Mouse (Mus musculus): Measurements from ENCODE around the gene Vangl2. TPM values are rescaled to one million over a fixed set of nuclear protein-coding genes. Genes with fewer than 3 reads are reported as not detected.

Vangl2 gene
- total RNA-seq, 1 experiment from 2014 or later = 2.0 TPM

- ATAC-seq (ENCODE audit: extremely low read depth, insufficient number of reproducible peaks, low FRiP score, poor library complexity, severe bottlenecking) = peak; percentile 43; the same call in 1 of the 2 replicates
Observed at GRCm38 (mm10) chr1:172012030-172012429, 16.2 kb downstream of the Vangl2 start.

DNA sequence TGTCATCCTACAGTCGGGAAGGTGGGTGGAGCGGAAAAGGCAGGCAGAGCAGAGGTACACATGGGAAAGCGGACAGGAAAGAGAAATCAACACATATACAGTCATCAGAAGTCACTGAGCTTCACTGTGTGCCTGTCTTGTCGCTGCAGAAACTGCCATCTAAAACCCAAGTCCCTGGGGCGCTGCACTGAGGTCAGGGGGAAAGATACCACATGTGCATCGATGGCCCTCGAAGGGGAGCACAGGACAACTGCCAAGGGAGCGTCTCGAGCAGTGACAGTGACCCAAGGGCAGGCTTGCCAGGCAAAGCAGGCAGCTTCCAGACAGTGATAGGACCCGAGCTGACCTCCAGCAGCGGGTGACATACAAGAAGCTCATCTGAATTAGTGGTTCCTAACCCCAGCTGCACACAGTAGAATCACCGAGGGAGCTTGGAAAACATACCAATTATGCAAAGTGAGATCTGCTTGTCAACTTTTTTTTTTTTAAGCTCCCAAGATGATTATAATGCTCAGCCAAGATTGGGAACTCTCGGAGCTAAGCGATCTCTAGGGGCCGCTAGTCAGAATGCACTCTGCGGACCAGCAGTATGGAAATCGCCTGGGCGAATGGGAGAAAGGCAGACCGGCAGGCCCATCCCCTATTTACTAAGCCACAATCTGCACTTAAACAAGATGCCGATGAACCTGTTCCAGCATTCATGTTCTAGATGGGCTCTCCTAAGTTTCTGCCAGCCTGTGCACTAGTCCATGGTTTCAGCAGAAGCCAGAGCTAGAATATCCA lies 18.0 kb downstream of the Vangl2 start:
- no peak for ATAC-seq (ENCODE audit: extremely low read depth, insufficient number of reproducible peaks, low FRiP score, poor library complexity, severe bottlenecking)

GRCm38 (mm10) chr1:172009406-172009805 lies 18.8 kb downstream of the Vangl2 start:
- ATAC-seq (ENCODE audit: extremely low read depth, insufficient number of reproducible peaks, low FRiP score, poor library complexity, severe bottlenecking) = no peak

GRCm38 (mm10) chr1:172008351-172008750 lies 19.9 kb downstream of the Vangl2 start:
- ATAC-seq (ENCODE audit: extremely low read depth, insufficient number of reproducible peaks, low FRiP score, poor library complexity, severe bottlenecking) = no peak

- no peak for ATAC-seq (ENCODE audit: extremely low read depth, insufficient number of reproducible peaks, low FRiP score, poor library complexity, severe bottlenecking)
Observed at GRCm38 (mm10) chr1:172007761-172008160, 20.5 kb downstream of the Vangl2 start.

- no peak for ATAC-seq (ENCODE audit: extremely low read depth, insufficient number of reproducible peaks, low FRiP score, poor library complexity, severe bottlenecking)
Observed at GRCm38 (mm10) chr1:172001665-172002064, 26.6 kb downstream of the Vangl2 start.

DNA sequence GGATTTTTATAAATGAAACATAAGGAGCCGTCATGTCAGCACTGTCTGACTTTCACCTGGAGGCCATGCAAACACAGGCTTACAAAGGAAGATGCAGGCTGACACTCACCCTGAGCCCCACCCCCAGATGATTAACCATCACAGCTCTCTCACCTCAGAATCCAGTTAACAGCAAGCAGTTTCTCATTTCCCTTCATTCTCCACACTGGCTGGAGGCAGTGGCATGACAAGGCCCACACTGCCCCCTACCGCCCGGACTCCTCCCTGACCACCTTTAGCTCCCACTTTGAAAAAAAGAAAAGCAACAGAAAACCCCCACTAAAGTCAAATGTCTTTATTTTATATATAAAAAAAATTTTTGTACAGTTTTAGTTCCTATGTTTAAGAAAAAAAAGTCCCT lies 27.6 kb downstream of the Vangl2 start:
- ATAC-seq (ENCODE audit: extremely low read depth, insufficient number of reproducible peaks, low FRiP score, poor library complexity, severe bottlenecking) = peak; percentile 95

GRCm38 (mm10) chr1:171998820-171999597 lies 29.2 kb downstream of the Vangl2 start:
- ATAC-seq (ENCODE audit: extremely low read depth, insufficient number of reproducible peaks, low FRiP score, poor library complexity, severe bottlenecking) = no peak

DNA sequence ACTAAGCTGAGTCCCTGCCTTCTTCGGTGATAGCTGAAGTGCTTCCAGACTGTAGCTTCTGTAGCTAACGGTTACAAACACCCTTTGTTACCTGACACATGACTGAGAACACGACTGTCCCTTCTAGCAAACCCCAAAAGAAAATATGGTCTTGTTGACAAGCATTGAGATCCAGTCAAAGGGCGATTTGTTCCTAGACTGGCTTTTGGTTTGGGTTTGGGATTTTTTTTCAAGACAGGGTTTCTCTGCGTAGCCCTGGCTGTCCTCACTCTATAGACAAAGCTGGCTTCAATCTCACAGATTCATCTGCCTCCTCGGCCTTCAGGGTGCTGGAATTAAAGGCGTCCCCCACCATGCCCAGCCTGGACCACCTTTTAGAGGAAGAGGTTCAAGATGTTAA lies 31.5 kb downstream of the Vangl2 start:
- no peak for ATAC-seq (ENCODE audit: extremely low read depth, insufficient number of reproducible peaks, low FRiP score, poor library complexity, severe bottlenecking)

DNA sequence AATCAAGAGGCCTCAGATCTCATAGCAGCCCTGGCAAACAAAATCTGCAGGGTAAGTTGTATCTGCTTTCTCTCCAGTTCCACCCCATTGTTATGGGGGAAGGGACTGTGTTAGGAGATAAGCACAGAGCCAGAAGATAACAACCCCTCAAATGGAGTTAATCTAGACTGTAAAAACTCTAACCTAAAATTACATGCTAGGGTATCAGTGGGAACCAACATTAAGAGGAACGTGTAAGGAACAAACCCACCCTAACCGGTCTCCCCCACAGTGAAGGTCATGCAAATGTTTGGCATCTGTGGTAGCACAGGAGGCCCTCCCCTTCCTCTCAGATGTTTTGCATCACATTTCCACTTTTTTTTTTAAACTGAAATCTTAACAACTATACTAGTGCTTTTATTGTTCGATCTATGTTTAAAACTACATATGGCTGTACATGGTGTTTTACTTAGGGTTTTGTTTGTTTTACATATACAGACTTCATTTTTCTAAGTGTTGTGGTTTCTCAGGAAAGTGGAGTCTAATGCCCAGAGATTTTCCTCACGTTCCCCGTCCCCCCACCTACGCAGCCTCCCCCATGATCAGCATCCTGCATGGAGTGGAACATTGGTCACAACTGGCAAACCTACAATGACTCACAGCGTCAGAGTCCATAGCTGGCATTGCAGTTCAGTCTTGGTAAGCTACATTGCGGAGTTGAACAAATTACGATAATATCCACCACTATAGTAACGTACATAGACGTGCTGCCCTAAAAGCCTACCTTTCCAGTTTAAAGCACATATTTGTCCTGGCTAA lies 33.1 kb downstream of the Vangl2 start:
- ATAC-seq (ENCODE audit: extremely low read depth, insufficient number of reproducible peaks, low FRiP score, poor library complexity, severe bottlenecking) = peak; percentile 63; the same call in 1 of the 2 replicates

DNA sequence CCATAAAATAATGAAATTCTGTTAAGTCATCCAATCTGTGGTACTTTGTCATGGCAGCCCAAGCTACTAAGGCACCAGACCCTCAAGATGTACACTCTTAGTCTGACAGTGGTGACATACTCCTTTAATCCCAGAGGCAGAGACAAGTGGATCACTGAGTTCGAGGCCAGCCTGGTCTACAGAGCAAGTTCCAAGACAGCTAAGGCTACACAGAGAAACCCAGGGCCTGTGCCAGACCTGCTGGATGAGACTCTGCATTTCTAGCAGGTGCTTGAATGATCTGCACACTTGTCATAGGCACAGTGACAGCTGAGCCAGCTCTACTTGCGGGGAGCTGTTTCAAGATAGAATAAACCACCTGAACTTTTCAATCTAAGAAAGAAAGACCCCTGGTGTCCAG lies 33.7 kb downstream of the Vangl2 start:
- no peak for ATAC-seq (ENCODE audit: extremely low read depth, insufficient number of reproducible peaks, low FRiP score, poor library complexity, severe bottlenecking)

GRCm38 (mm10) chr1:171992901-171993530 lies 35.2 kb downstream of the Vangl2 start:
- ATAC-seq (ENCODE audit: extremely low read depth, insufficient number of reproducible peaks, low FRiP score, poor library complexity, severe bottlenecking) = no peak

DNA sequence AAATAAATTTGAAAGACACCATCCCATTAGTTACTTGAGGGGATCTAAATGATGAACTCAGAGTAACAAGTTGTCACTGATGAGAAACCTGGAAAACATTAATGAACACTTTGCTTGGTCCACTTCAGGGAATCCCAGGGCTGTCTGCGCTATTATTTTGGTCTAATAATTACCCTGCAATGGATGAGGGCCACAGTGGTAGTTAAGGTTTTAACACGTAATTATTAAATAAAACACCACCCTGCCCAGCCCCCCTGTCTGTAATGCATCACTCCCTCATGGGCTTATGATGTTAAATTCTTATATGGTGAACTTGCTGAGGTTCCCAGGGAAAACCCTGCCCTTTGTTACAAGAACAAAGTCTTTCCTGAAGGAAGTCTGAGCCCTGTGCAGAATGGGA lies 36.4 kb downstream of the Vangl2 start:
- no peak for ATAC-seq (ENCODE audit: extremely low read depth, insufficient number of reproducible peaks, low FRiP score, poor library complexity, severe bottlenecking)

DNA sequence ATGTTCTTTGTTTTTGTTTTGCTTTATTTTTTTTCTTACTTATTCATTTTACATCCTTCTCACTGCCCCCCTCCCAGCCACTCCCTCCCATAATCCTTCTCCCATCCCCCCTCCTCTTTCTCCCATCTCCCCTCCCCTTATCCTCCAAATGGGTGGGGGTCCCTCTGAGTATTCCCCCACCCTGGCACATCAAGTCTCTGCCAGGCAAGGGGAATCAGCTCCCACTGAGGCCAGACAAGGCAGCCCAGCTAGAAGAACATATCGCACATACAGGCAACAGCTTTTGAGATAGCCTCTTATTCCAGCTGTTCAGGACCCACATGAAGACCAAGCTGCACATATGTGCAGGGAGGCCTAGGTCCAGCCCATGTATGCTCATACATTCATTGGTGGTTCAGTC lies 44.1 kb downstream of the Vangl2 start:
- ATAC-seq (ENCODE audit: extremely low read depth, insufficient number of reproducible peaks, low FRiP score, poor library complexity, severe bottlenecking) = no peak

DNA sequence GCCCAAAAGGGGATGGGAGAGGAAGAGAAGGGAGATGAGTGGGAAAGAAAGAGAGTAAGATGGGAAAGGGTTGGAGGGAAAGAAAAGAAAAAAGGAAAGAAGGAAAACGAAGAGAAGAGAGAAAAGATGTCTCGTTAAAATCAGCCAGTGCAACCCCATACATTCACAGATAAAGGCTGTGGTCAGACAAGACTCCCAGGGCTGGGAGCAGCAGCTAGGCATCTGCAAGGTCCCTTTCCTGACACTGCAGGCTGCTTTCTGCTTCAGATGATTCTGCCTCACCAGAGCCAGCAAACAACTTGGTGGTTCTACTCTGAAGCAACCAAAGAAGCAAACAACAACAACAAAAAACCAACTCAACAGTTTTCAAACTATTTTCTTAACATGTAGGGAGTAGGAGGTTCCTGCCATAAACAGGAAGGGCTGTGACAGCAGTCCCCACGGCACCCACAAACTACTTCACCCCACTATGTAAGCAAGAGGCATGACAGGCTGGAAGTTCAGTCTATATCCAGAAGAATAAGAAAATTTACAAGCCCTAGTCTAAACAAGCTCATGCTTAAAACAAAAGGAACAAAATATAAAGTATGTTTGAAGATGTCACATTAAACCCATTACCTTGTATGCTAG lies 44.8 kb downstream of the Vangl2 start:
- ATAC-seq (ENCODE audit: extremely low read depth, insufficient number of reproducible peaks, low FRiP score, poor library complexity, severe bottlenecking) = no peak

DNA sequence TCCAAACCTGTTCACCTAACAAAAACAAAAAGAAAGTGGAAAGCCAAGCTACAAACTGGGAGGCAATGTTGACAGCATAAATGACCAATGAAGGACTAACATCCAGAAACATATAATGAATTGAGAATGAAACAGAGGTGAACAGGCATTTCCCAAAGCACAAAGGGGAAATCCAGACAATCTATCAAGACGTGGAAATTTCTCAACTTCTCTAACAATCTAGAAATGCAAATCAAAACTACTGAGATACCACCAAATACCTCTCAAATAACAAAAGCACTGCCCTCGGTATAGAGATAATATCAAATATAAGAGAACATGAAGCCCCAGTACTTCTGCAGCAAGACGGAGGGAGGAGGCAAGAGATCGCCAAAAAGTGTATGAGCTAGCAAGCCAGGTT lies 45.5 kb downstream of the Vangl2 start:
- ATAC-seq (ENCODE audit: extremely low read depth, insufficient number of reproducible peaks, low FRiP score, poor library complexity, severe bottlenecking) = no peak

- no peak for ATAC-seq (ENCODE audit: extremely low read depth, insufficient number of reproducible peaks, low FRiP score, poor library complexity, severe bottlenecking)
Observed at GRCm38 (mm10) chr1:171982170-171982569, 46.1 kb downstream of the Vangl2 start.

GRCm38 (mm10) chr1:171979969-171980730 lies 48.1 kb downstream of the Vangl2 start:
- ATAC-seq (ENCODE audit: extremely low read depth, insufficient number of reproducible peaks, low FRiP score, poor library complexity, severe bottlenecking) = no peak

Data from neutrophil, adult 5-6 weeks (primary cell).